Mouse (Mus musculus) adrenal gland, postnatal 10 days (tissue): Measurements from ENCODE around the gene Oas1d. TPM values are rescaled to one million over a fixed set of nuclear protein-coding genes. Genes with fewer than 3 reads are reported as not detected.

ENCODE experiments used
- total RNA-seq, 2 experiments: library from RNA; stranded (reverse); gene quantifications; 2 replicates each; pipeline ENCODE4 v1.2.3; 2021

Gene Oas1d
- total RNA-seq, 2 experiments from 2014 or later = 0.18 TPM; not detected in 1

Other genes with a start within 250 kb of the Oas1d start
- 1 to 10 TPM; 7.4 to 9.2 TPM for gene Dtx1, start 202.6 kb upstream of the Oas1d start, total RNA-seq
- under 1 TPM; 0.09 to 0.24 TPM for gene Oas2, start 164.7 kb upstream of the Oas1d start, total RNA-seq
- under 1 TPM; 0.15 to 0.21 TPM for gene Oas3, start 136.9 kb upstream of the Oas1d start, total RNA-seq
- gene Oas1e, start 119.0 kb upstream of the Oas1d start, total RNA-seq = not detected
- 1 to 10 TPM; 1.0 to 1.1 TPM for gene Oas1c, start 102.0 kb upstream of the Oas1d start, total RNA-seq
- not detected for gene Oas1f, start 67.2 kb upstream of the Oas1d start, total RNA-seq
- gene Oas1h, start 53.1 kb upstream of the Oas1d start, total RNA-seq = not detected
- gene Oas1g, start 26.9 kb upstream of the Oas1d start, total RNA-seq = under 1 TPM in 1 of 2 experiments, not detected in 1; 0.21 TPM
- gene Oas1a, start 7.0 kb upstream of the Oas1d start, total RNA-seq = under 1 TPM in 1 of 2 experiments, not detected in 1; 0.58 TPM
- 1 to 10 TPM; 1.7 to 3.4 TPM for gene Rph3a, start 95.6 kb downstream of the Oas1d start, total RNA-seq